Mouse (Mus musculus) right cerebral cortex, postnatal 36 days (tissue): ENCODE results near the gene Sh2b3.

Experiments used
- DNase-seq, 2 experiments: peaks; one replicate each; pipeline ENCODE4 v3.0.0; 2022; ENCODE audit warnings: low spot score in 2 of 2, mixed read lengths in 1 of 2

The Sh2b3 gene

GRCm38 (mm10) chr5:121843138-121843905 is 5.9 kb upstream of the Sh2b3 start:
- no peak for DNase-seq

GRCm38 (mm10) chr5:121842665-121843118 is 5.2 kb upstream of the Sh2b3 start:
- DNase-seq: peak in 1 of 2 experiments; percentile 61

GRCm38 (mm10) chr5:121841973-121842372 is 4.5 kb upstream of the Sh2b3 start:
- no peak for DNase-seq

GRCm38 (mm10) chr5:121841516-121841915 is 4.1 kb upstream of the Sh2b3 start:
- no peak for DNase-seq

- DNase-seq: no peak
Observed at GRCm38 (mm10) chr5:121839128-121839473, 1.7 kb upstream of the Sh2b3 start.

- DNase-seq: no peak
Observed at GRCm38 (mm10) chr5:121838341-121839127, 1.1 kb upstream of the Sh2b3 start.

- peak; percentile 69 to 72 for DNase-seq
Observed at GRCm38 (mm10) chr5:121836692-121837415, 592 bp downstream of the Sh2b3 start.

GRCm38 (mm10) chr5:121835949-121836691 is 1.3 kb downstream of the Sh2b3 start:
- DNase-seq: no peak

GRCm38 (mm10) chr5:121834991-121835747 is 2.3 kb downstream of the Sh2b3 start:
- no peak for DNase-seq

- DNase-seq: no peak
Observed at GRCm38 (mm10) chr5:121834241-121834606, 3.2 kb downstream of the Sh2b3 start.

- DNase-seq: no peak
Observed at GRCm38 (mm10) chr5:121833572-121834240, 3.7 kb downstream of the Sh2b3 start.

GRCm38 (mm10) chr5:121833159-121833558 is 4.3 kb downstream of the Sh2b3 start:
- DNase-seq: no peak

GRCm38 (mm10) chr5:121832376-121833155 is 4.9 kb downstream of the Sh2b3 start:
- DNase-seq: no peak

- DNase-seq: no peak
Observed at GRCm38 (mm10) chr5:121831002-121831601, 6.3 kb downstream of the Sh2b3 start.

- DNase-seq: no peak
Observed at GRCm38 (mm10) chr5:121828491-121829432, 8.7 kb downstream of the Sh2b3 start.

GRCm38 (mm10) chr5:121827876-121828275 is 9.6 kb downstream of the Sh2b3 start:
- no peak for DNase-seq

- no peak for DNase-seq
Observed at GRCm38 (mm10) chr5:121825606-121826005, 11.8 kb downstream of the Sh2b3 start.

- no peak for DNase-seq
Observed at GRCm38 (mm10) chr5:121824121-121824520, 13.3 kb downstream of the Sh2b3 start.
